Mouse (Mus musculus): ENCODE measurements around the gene Tmco4. TPM values are rescaled to one million over a fixed set of nuclear protein-coding genes. Genes with fewer than 3 reads are reported as not detected.
A peak's percentile ranks its signal among the peaks of the same experiment; 100 is the strongest.

Gene Tmco4
- total RNA-seq (2021), result 1 to 10 TPM; 1.5 to 1.8 TPM
- long read RNA-seq, partial matches to known transcripts, result 0 of 1 reads
- long read RNA-seq, other reads (novel, unspliced or antisense), result 1 of 1 reads

DNA sequence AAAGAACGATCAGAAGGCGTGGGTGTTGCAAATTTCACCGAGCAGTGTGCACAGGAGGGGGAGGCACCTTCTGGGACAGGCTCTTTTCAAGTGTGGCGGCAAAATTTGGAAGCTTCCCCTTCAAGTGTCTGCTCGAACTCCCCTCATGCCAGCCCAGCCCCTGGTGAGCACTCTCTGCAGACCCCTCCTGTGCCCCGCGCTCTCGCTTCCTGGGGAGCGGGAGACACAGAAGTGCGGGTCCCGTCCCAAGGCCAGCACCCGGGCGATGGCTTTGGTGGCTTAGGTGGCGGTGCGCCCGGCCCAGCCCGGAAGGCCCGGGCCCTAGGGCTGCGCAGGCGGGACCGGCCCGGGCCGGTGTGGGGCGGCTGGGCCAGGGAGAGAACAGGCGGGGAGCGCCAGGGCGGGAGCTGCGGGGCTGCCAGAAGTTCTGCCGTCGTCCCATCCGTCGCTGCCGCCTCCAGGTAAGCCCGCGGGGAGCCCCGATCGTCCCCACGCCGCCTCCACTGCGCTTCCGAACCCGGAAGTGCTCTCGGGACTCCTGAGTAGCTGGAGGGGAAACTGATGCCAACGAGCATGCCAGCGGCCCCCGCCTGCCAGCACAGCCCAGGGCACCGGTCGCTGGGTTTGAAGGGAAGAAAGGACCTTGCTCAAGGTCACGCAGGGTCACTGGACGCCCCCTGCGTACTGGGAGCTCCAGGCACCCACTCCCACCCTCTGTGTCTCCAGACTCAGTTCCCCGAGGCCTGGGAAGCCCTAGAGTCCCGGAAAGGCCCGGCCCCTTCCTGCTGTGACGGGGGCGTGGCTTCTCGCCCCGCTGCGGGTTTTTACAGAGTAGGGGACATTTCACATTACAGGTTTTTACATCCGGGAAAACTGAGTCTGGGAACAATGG, at the start of gene Tmco4:
TSS of gene Tmco4 (plus strand) at position 62 of the 892 bp plus-strand sequence.
- DNase-seq (ENCODE audit: low spot score in 2 of 2), result peak; percentile 46 to 54

DNA sequence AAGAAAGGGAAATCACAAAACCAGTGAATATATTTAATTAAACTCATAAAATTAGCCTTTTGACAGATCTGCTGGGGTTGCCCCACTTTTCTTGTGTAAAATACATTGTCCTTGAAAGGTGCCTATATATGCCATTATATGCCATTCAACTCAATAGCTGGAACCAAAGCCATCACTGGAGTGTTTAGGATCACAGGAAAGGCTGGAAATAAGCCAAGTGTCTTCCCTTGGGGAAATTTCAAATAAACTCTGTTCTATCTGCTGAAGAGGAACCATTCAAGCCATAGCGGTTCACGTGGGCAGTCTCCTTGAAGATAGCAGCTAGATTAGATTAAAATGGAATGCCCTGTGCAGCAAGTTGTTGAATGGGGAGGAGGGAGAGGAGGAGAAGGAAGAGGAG, 47.1 kb upstream of the Tmco4 start:
- DNase-seq (ENCODE audit: low spot score in 2 of 2), result no peak

DNA sequence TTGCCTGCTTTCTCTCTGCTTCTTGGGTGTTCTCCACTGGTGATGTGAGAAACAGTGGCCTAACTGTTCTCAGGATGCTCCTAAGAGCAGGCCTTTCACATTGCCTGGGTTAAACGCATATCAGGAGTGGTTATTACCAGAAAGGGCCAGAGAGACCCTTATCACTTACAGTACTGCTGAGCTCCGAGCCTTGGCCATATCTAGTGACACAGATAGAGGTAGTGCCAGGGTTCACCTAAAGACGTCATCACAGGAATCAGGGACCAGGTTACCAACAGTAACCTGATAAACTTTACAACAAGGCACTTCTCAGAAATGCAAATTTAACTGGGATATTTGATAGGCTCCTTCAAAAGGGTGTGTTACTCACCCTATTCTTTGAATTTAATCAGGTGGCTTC, 38.8 kb upstream of the Tmco4 start:
- no peak for DNase-seq (ENCODE audit: low spot score in 2 of 2)

DNA sequence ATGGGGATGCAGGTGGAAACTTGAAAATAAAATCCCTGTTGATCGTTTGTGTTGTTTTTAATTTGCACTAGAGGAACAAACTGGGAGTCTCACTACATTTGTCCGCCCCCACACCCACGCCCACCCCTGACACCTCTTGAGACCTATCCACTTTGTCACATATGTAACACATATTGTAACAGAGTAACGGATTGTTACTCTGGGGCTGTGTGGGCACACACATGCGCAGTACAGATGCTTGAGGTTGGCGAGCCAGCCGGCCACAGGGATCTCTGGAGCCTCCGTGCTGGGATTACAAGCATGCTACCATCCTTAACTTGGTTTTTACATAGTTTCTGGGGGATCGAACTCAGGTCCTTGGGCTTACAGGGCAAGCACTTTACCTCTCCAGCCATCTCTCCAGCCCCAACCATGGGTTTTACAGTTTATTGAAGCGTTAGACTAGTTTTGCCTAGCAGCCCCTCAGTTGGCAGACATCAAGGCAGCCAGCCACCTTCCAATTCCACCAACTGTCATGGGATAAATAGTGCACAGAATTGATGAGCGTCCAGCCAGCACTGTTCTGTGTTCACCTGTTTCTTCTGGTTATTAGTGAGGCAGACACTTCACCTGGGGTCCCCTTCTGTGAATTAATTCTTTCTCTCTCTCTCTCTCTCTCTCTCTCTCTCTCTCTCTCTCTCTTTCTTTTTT, 38.1 kb upstream of the Tmco4 start:
- DNase-seq (ENCODE audit: low spot score in 2 of 2), result no peak

DNA sequence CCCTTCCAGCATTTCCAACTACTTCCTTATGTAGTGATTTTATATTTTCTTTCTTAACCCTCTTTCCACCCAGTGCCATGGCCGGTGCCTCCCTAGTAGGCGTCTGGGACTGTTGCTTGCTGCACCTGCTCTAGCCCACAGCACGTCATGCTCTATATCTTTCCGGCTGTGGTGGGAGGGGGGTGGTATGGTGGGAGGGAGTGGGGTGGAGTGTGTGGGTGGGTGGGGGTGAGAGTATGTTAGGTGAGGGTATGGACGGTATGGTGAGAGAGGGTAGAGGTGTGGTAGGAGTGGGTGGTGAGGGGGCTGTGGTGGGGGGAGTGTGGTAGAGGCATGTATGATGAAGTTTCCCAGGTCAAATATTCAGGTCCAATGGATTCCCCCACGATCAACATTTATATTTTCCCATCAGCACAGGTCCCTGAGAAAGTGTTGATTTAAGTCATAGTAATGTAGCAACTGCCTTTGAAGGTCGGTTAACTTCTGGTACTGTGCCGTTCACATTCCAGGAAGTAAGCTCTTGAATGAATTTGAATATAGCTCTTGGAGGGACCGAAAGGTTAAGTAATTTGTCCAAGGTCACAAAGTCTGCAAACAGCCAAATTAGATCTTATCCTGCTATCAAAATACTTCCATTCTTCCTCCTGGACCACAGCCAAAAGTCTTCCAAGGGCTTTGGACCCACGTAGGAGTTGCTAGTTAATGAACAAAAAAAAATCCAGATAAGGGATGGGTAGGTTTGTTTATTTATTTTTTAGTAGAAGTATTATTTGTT, 34.0 kb upstream of the Tmco4 start:
- DNase-seq (ENCODE audit: low spot score in 2 of 2), result no peak

DNA sequence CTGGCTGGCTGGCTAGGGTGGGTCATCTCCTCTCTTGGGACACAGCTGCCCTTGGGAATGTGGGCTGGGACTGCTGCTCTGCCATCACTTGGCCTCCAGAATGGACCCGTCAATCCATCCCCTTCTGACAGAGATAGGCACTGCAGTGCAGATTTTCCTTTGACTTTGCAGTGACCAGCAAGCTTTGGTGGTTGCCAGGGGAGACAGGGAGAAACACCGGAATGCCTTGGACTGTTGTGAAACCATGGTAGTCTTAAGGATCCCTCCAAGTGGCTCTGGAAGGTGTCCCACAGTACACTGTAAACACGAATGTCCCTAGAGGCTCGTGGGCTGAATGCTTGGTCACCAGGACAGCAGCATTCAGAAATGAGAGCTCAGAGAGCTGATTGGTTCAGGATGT, 33.2 kb upstream of the Tmco4 start:
- no peak for DNase-seq (ENCODE audit: low spot score in 2 of 2)

DNA sequence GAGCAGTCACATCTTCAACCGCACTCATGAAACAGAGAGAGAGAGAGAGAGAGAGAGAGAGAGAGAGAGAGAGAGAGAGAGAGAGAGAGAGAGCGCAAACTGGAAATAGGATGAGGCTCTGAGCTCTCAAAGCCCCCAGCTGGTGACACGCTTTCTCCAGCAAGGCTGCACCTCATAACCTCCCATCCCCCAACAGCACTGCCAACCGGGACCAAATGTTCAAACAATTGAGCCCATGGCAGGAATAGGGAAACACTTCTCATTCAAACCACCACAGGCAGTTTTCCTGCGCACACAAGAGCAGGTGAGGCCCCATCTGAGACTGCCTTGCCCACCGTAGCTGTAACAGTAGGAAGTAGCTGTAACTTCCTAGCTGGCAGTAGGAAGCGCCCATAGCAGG, 31.3 kb upstream of the Tmco4 start:
- DNase-seq (ENCODE audit: low spot score in 2 of 2), result peak in 1 of 2 experiments; percentile 19

DNA sequence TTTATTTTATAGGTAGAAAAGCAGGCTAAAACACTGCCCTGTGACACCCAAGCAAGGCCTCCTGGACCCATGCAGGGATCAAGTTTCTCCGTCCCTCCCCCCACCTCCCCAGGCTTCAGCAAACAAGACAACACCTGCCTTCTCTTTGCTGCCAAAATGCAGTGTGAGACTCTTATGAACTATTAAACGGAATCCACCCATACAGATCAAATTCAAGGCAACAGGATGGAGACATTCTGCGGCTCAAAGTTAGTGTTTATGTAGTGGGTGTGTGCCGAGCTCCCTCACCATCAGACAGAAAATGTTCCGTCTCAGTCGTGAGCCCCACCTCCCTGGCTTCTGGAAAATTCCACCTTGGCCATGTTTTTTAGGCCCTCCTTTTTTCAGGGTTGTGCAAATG, 30.7 kb upstream of the Tmco4 start:
- DNase-seq (ENCODE audit: low spot score in 2 of 2), result no peak

DNA sequence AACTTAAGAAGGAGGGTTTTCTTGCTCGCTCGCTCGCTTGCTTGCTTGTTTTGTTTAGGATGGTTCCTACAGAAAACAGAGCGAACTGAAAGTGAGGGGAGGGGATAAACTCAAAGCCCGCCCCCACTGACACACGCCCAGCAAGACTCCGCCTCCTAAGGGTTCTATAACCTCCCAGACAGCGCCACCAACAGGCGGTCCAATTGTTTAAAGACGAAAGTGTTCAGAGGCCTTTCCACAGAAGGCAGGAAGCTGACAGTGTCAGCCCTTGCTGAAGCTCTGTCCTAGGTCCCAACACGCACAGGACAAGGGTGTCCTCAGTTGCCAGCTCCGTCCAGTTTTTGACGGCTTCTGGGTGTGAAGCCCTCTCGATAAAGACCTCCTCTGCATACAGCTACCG, 29.0 kb upstream of the Tmco4 start:
- peak; percentile 63 to 67 for DNase-seq (ENCODE audit: low spot score in 2 of 2)

DNA sequence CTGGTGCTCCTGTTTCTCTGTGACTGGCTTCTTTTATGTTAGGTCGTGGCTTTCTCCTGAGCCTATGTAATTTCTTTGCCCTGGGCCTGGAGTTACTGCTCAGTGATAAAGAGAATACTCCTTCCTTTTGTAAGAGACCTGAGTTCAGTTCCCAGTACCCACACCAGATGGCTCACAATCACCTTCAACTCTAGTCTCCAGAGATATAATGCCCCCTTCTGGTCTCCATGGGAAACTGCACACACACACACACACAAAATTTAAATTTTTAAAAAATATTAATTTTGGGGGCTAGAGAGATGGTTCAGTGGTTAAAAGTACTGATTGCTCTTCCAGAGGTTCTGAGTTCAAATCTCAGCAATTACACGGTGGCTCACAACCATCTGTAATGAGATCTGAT, 24.4 kb upstream of the Tmco4 start:
- no peak for DNase-seq (ENCODE audit: low spot score in 2 of 2)

DNA sequence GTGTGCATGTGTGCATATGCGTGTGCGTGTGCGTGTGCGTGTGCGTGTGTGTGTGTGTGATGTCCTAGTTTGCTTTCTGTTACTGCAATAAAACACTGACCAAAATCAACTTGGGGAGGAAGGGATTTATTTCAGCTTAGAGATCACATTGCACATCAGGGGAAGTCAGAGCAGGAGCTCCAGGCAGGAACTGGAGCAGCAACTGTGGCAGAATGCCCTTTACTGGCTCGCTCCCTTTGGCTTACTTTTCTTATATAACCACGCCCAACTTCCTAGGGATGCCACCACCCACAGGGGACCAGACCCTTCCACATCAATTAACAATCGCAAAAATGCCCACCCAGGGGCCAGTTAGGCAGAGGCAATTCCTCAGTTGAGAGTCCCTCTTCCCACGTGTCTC, 14.1 kb upstream of the Tmco4 start:
- DNase-seq (ENCODE audit: low spot score in 2 of 2), result no peak

DNA sequence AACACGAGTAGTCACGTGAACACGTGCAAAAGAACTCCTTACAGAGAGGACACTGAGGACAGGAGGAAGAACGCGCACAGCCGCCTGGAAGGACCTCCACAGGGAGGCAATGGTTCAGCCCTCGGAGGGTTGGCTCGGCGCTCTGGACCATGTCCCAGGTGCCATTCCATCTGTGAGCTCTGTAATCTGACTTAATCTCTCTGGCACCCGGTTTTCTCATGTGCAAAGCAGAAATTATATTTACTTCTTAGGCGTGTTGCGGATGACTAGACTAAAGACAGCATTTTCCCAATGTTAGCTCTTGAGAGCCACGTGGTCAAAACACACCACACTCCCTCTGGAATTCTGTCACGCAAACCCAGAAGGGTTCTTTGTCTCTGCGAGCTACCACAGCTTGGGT, 13.6 kb upstream of the Tmco4 start:
- DNase-seq (ENCODE audit: low spot score in 2 of 2), result peak in 1 of 2 experiments; percentile 32

DNA sequence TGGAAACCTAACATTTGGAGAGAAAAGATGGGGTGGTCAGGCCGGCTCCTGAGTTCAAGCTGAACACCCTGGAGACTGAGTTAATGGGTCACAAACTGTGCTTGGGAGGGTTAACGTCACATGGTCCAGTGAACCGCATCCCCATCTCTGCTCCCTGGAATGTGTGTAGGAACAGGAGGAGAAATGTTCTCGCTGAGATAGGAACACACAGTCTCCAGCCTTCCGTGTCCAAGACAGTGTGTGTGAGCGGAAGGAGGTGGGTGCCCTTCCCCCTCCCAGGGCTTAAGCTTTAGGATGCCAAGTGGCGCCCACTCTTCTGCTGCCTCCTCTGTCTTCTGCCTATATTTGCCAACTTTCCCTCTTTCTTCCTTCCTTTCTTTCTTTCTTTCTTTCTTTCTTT, 12.8 kb upstream of the Tmco4 start:
- no peak for DNase-seq (ENCODE audit: low spot score in 2 of 2)

DNA sequence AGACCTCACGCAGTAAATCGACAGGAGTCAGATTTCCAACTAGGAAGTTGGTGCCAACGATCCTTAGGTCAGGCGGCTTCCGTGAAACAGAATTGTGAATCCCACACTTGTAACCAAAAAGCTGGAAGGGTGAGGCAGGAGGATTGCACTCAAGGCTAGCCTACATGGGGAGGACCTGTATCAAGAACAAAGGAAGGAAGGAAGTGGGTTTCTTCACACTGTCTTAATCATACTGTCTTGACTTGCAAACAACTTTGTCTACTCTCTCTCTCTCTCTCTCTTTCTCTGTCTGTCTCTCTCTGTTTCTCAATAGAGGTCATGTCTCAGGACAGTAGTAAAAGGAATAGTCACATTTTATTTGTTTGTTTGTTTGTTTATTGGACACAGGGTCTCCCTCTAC, 10.0 kb upstream of the Tmco4 start:
- no peak for DNase-seq (ENCODE audit: low spot score in 2 of 2)

DNA sequence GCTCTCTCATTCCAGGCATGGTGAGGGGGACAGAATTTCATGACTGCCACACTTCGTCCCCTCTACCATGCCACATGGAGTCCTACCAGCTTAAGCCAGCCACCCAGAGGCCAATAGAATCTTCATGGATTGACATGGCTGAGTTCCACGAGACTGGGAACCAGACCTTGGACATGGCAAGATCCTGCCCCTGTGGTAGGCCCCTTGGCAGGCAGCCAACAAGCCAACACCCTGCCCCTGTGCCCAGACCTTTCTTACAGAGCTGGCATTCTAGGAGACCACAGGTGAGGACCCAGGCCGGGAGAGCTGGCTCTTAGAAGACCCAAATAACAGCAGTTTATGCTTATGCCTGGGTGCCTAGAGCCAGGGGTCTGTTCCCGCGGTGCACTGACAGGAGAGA, 6.8 kb upstream of the Tmco4 start:
- no peak for DNase-seq (ENCODE audit: low spot score in 2 of 2)

DNA sequence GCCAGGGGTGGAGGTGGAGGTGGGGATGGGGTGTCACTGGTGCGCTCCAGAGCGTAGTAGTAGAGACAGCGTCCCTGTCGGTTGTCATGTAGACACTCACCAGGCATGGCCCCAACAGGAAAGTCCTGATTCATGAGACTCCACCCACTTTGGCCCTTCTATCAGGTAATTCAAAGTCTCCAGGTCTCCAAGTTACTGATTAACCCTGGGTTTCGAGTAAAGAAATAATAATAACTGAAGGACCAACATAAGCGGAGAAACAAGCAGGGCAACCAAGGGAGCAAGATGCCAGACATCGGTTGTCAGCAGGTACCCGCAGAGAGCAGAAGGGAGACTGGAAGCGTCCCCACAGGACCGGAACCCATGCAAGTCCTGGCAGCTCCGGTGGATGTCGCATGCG, 5.8 kb upstream of the Tmco4 start, which contains the start of gene Rnf186:
TSS of gene Rnf186 (plus strand) at position 247 of the 400 bp plus-strand sequence.
- DNase-seq (ENCODE audit: low spot score in 2 of 2), result no peak

DNA sequence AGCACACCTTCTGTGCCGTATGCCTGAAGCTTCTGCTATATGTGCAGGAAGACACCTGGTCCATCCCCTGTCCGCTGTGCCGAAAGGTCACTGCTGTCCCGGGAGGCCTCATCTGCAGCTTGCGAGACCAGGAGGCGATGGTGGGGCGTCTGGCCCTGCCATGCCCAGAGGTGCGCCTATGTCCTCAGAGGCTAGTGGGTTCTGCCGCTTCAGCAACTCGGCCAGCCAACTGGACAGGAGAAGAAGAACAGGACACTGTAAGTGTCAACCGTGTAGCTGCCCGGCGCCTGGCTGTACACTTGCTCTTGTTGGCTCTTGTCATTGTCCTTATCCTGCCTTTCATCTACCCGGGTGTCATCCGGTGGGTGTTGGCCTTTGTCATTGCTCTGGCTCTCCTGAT, 5.2 kb upstream of the Tmco4 start:
- DNase-seq (ENCODE audit: low spot score in 2 of 2), result no peak

DNA sequence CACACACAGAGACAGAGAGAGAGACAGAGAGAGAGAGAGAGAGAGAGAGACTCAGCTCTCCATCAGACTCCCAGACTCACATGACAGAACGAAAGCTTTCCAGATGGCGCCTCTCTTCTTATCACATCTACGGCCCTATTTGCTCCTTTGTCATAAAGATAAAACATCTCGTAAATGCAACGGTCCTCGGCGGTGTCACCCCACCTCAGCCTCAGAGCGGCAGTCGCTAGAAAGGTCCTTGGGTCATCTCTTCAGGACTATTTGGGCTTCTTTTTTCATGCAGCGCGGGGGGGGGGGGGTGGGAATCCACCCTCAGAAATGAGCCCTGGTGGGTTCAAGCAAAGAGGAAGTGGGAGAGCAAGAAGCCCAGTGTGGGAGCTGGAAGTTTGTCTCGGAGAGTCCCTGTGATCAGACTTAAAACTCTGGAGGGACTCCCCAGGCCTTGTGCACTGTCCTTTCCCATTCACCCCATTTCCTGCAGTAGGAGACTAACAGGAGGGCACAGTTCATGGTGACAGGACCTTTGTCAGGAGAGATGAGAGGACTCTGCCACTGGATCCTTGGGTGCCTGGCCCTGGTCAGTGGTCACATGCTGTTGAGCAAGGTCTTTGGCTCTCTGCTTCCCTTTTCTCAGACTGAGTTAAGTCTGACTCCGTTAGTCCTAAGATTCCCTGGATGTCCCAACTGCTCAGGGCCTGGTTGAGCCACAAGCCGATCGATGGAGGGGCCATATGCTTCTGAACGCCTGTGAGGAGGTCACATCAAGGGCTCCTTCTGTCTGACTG, 3.7 kb upstream of the Tmco4 start:
- DNase-seq (ENCODE audit: low spot score in 2 of 2), result no peak

DNA sequence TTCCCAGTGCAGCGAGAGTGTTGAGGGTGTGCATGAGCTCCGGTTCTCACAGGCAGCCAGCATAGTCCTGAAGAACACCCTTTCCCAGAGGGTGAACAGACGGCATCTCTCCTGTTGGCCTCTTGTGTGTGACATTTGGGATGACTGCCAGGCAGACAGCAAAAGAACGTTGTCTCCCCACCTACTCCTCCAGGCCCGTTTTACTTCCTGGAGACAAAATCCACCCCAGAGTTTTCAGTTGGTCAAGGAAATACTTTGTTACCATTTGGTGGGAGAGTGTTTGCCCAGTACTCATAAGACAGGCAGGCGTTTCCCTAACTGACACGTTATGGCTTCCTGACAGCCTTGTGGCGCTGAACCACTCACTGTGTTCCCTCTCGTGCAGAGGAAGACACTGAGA, 3.0 kb upstream of the Tmco4 start:
- DNase-seq (ENCODE audit: low spot score in 2 of 2), result no peak

DNA sequence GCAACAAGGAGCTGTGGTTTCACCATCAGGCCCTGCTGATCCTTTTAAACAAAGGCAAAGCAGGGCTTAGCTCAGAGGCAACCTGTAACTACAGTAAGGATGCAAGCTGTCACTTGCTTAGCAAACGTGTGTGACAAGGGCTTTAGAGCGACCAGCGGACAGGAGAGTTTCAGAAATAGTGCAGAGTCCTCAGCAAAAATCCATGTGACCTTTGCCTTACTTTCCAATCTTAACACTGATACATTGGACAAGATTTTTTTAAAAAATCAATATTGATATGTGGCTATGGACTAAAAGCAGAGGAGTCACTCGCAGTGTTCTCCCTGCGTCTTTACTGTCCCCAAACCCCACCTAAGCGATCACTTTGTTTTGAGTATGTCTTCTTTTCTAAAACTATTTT, 1.3 kb upstream of the Tmco4 start:
- no peak for DNase-seq (ENCODE audit: low spot score in 2 of 2)

Measured in layer of hippocampus, postnatal 10 days (tissue).